Mouse (Mus musculus) olfactory bulb, adult 2 months (tissue): ENCODE measurements at regions not wholly inside any gene's neighbourhood (a gene's known extent, or its start where the extent isn't known, plus 50 kb on each side); places are given as distances from the start of the nearest gene placed in this dataset.

Experiments used
- H3K27ac ChIP-seq: fragments of 200-500 bp; 2 replicates; pipeline ENCODE4 v1.5.1; 2012; ENCODE audit warnings: low read depth, low read length; ENCODE audit not compliant: insufficient read depth
- H3K4me1 ChIP-seq: fragments of 200-500 bp; 2 replicates; pipeline ENCODE4 v1.6.1; 2012; ENCODE audit warnings: low read length; ENCODE audit not compliant: control insufficient read depth, insufficient read depth
- H3K4me3 ChIP-seq: fragments of 200-500 bp; 2 replicates; pipeline ENCODE4 v1.5.1; 2012; ENCODE audit warnings: mild to moderate bottlenecking, low read depth, low read length, moderate library complexity; ENCODE audit not compliant: insufficient read depth
- CTCF ChIP-seq: fragments of 200-500 bp; IDR thresholded peaks from 2 replicates; pipeline ENCODE4 v1.5.1; 2012; ENCODE audit warnings: low read depth, mild to moderate bottlenecking, low read length, moderate library complexity; ENCODE audit not compliant: insufficient read depth
- POLR2A ChIP-seq: fragments of 200-500 bp; IDR thresholded peaks from 2 replicates; pipeline ENCODE4 v1.6.1; 2012; ENCODE audit warnings: mild to moderate bottlenecking, low read depth, low read length, moderate library complexity; ENCODE audit not compliant: insufficient read depth
- WGBS: fragments of 180-500 bp; shearing (Covaris S2); methylation state at CpG from one replicate; pipeline ENCODE4 v1.1.7; 2018; 5-methylcytosine and 5-hydroxymethylcytosine counted together

GRCm38 (mm10) chr14:61857616-61858015 is 250.4 kb downstream of the Kcnrg start:
- no peaks in the 10 kb centered on the region for H3K4me1 ChIP-seq
- 72% methylated on average over 6 of the region's 6 CpGs for WGBS
- no peak overlapping the region for H3K4me3 ChIP-seq
- TF ChIP-seq POLR2A = no peak
- no peak for TF ChIP-seq CTCF
- H3K27ac ChIP-seq = no peak overlapping the region

- Histone ChIP-seq H3K4me3 (no peak overlapping the region), H3K27ac (no peak overlapping the region), H3K4me1 (no peaks in the 10 kb centered on the region)
- TF ChIP-seq CTCF (no peak), POLR2A (no peak)
- WGBS = 94% methylated on average over 4 of the region's 4 CpGs
Measured at GRCm38 (mm10) chr14:61860688-61861087, 253.4 kb downstream of the Kcnrg start.

DNA sequence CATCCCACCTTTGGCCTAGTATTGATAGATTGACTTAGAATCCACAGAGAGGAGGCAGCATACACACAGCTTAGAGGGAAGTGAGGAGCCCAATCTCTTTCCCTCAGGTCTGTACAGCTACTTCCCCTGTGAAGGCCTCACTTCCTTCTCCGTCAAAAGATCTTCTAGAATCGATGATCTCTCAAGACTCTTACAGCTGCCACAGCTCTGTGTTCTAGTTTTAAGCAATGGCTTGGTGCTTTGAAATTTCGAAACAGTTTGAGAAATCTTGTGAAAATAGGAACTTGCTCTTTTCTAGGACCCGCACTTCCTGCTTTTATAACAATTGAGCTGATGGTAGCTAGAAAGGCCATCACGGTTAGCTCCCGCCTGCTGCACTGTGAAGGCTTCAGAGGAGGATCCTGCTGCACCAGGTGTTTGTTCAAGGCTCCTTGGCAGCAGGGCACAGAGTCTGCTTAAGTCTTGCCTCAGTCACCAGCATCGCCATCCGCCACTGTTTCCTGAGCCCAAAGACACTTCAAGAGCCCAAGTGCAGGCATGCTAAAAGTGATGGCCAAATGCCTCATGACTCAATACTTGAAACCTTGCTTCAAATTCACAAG is 254.2 kb downstream of the Kcnrg start:
- TF ChIP-seq CTCF (no peak), POLR2A (no peak)

GRCm38 (mm10) chr14:61862931-61863330 is 255.7 kb downstream of the Kcnrg start:
- TF ChIP-seq POLR2A = no peak
- no peak for TF ChIP-seq CTCF
- WGBS = 90% methylated on average over 6 of the region's 6 CpGs

More for the DNA sequence above, 254.2 kb downstream of the Kcnrg start:
- H3K4me1 ChIP-seq = no peaks in the 10 kb centered on the region
- 94% methylated on average over 8 of the region's 8 CpGs for whole genome bisulfite sequencing
- no peak overlapping the region for H3K4me3 ChIP-seq
- H3K27ac ChIP-seq = no peak overlapping the region

GRCm38 (mm10) chr14:61863475-61863874 is 256.2 kb downstream of the Kcnrg start:
- no peak for TF ChIP-seq POLR2A
- no peak for TF ChIP-seq CTCF
- H3K4me1 ChIP-seq = no peaks in the 10 kb centered on the region
- H3K4me3 ChIP-seq = no peak overlapping the region
- H3K27ac ChIP-seq = no peak overlapping the region
- WGBS = 60% methylated on average over 2 of the region's 2 CpGs

More at GRCm38 (mm10) chr14:61862931-61863330, 255.7 kb downstream of the Kcnrg start:
- Histone ChIP-seq H3K4me3 (no peak overlapping the region), H3K27ac (no peak overlapping the region), H3K4me1 (no peaks in the 10 kb centered on the region)

DNA sequence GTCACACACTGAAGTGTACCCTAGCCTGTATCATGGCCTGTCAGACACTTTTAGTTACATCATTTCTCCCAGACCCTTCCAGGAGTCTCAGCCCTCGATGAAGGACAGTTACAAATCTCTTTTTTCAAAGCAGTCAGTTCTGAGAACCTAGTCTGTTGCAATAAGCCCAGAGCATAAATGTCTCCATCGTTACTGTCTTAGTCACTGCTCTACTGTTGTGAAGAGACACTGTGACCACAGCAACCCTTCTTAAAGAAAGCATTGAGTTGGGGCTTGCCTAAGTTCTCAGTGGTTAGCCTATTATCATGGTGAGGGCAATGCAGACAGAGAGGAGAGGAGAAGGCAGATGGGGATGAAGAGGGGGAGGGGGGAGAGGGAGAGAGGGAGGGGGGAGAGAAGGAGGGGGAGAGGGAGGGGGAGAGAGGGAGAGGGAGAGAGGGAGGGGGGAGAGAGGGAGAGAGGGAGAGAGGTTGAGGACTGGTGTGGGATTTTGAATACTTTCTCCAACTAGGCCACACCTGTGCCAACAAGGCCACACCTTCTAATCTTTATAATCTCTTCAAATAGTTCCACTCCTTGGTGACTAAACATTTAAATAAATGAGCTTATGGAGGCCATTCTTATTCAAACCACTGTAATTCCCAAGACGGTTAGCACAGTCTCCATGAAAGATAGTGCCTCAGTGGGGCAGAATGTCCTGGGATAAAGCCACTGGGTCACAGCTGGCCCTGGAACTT is 259.4 kb downstream of the Kcnrg start:
- 61% methylated on average over 3 of the region's 3 CpGs for WGBS
- Histone ChIP-seq H3K4me1 (no peaks in the 10 kb centered on the region), H3K27ac (no peak overlapping the region), H3K4me3 (no peak overlapping the region)
- TF ChIP-seq CTCF (no peak), POLR2A (no peak)

- Histone ChIP-seq H3K4me1 (no peaks in the 10 kb centered on the region), H3K4me3 (no peak overlapping the region), H3K27ac (no peak overlapping the region)
- TF ChIP-seq POLR2A (no peak), CTCF (no peak)
Measured at GRCm38 (mm10) chr14:61874206-61874605, 266.9 kb downstream of the Kcnrg start.

GRCm38 (mm10) chr14:61879416-61879815 is 272.2 kb downstream of the Kcnrg start:
- WGBS = 83% methylated on average over 2 of the region's 2 CpGs

GRCm38 (mm10) chr14:61880514-61881259 is 273.4 kb downstream of the Kcnrg start:
- 66% methylated on average over 9 of the region's 9 CpGs for WGBS
- TF ChIP-seq CTCF = no peak
- TF ChIP-seq POLR2A = no peak
- H3K4me3 ChIP-seq = no peak overlapping the region
- H3K27ac ChIP-seq = no peak overlapping the region
- no peaks in the 10 kb centered on the region for H3K4me1 ChIP-seq

More at GRCm38 (mm10) chr14:61879416-61879815, 272.2 kb downstream of the Kcnrg start:
- TF ChIP-seq POLR2A = no peak
- H3K4me3 ChIP-seq = no peak overlapping the region
- no peak overlapping the region for H3K27ac ChIP-seq
- no peaks in the 10 kb centered on the region for H3K4me1 ChIP-seq
